Mouse (Mus musculus): ENCODE measurements around the gene Man2b2.

The Man2b2 gene

DNA sequence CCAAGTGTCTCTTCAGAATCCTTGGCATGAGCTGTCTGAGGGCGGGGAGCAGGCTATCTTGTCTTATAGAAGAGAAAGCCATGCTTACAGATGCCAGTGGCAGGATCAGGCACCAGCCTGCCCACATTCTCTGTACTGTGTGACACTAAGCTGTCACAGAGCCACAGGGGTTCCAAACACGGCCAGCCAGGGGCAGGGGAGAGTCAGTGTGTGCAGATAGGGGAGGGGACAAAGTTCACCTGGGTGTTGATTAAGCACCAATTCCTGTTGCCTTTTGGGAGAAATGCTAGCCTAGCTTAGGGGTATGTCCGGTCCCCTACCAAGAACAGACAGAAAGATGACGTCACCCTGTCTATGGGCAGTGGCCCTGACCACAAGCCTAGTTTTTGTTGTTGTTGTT lies 1.4 kb downstream of the Man2b2 start:
- no peak for DNase-seq

- DNase-seq, result no peak
Measured at GRCm38 (mm10) chr5:36822907-36823306, 7.5 kb downstream of the Man2b2 start.

DNA sequence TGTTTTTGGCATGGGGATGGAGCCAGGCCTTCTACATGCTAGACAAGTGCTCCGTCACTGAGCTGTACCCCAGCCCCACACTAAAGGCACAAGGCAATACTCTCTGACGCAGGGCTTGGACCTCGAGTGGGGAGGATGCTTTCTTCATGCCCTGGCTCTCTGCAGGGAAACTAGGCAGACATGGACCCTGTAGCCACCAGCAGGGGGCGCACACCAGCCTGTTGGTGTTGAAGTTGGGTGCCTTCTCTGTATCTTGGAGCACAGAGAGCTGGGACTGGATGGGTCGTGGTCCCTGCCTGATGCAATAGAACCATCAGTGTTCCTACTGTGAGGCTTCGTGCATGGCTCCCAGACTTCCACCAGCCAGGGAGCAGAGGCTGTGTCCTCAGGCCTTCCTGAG lies 10.3 kb downstream of the Man2b2 start:
- no peak for DNase-seq

- DNase-seq, result no peak
Measured at GRCm38 (mm10) chr5:36819742-36820141, 10.7 kb downstream of the Man2b2 start.

- no peak for DNase-seq
Measured at GRCm38 (mm10) chr5:36817738-36818137, 12.7 kb downstream of the Man2b2 start.

DNA sequence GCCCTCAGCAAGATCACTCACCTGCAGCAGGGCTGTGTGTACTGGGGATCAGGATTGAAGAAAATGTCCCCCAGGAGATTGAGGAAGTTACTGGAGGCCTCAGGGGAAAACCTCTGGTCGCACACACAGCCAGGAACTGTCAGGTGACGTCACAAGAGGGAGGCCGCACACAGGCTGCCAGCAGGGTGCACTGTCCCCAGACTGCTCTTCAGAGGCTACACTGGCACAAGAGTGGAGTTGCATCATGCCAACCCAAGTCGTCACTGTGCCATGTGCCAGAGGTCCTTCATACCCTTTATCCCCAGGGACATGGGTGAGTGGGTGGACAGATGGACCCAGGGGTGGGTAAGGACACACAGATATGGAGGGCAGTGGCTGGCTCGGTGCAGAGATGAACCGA lies 15.9 kb downstream of the Man2b2 start:
- no peak for DNase-seq

- no peak for DNase-seq
Measured at GRCm38 (mm10) chr5:36811413-36811812, 19.0 kb downstream of the Man2b2 start.

- DNase-seq, result no peak
Measured at GRCm38 (mm10) chr5:36810634-36811033, 19.8 kb downstream of the Man2b2 start.

DNA sequence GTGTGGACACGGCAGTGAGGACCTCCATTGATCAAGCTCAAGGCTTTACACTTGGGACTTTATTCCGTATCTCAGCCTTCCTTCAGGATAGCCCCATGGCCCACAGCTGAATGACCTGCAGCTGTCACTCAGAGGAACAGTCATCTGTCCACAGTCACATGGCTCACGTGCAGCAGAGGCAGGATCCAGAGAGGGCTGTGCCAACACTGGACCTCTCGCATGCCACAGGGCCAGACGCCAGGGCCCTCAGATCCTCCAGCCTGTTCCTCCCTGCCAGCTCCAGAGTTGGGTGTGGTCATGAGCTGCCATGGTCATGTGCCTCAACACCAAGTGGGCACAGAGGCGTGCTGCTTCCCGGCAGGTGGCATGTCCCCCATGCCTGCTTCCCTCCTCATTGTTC lies 21.3 kb downstream of the Man2b2 start:
- no peak for DNase-seq

DNA sequence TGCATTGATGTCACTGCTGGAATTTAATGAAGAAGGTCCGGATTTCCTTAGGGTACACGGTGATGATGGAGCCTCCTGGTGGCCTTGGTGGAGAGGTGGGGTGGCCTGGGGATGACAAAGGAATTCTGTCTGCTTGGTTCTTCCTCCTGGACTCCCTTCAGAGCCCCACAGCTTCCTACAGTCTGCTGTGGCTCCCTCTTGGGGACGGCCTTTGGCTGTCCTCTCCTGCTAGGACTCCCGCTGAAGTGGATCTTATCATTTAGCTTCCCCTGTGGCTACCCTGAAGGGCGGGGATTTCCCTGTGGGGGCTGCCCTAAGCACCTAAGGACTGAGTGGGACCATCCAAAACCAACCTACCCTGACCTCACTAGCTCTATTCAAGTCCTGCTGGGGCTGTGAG lies 23.3 kb downstream of the Man2b2 start:
- DNase-seq, result no peak

GRCm38 (mm10) chr5:36797291-36797690 lies 33.2 kb downstream of the Man2b2 start:
- DNase-seq, result no peak

DNA sequence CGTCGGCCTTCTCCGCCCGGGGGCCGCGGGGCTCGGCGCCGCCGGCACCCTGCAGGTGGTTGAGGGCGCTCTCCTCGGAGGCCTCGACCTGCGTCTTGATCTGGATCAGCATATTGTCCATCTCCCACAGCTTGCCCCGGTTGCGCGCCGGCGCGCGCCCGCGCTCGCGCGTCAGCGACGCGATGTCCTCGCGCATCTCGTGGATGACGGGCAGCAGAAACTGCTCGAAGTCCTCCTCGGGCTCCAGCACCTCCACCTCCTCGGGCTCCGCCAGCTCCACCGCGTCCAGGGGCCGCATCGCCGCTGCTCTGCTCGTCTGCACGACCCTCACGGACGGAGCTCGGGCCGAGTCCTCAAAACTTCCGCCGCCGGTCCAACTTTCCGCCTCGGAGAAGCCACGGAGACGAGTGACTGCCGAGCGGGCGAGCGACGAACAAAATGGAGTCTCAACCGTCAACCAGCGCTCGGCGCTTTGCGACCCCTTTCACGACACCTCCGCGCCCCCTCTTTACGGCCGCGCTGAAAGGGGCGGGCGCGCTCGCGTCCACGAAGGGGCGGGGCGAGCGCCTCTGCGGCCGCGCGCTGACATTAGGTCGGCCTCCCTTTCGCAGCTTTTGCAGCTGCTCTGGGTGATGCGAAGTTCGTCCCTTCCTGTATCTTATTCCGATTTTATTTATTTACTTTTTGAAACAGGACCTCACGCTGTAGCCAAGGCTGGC lies 34.0 kb downstream of the Man2b2 start, which contains the start of gene Mrfap1:
Mrfap1 (minus strand) TSS at position 477 of the 719 bp plus-strand sequence.
- DNase-seq, result peak; percentile 91

DNA sequence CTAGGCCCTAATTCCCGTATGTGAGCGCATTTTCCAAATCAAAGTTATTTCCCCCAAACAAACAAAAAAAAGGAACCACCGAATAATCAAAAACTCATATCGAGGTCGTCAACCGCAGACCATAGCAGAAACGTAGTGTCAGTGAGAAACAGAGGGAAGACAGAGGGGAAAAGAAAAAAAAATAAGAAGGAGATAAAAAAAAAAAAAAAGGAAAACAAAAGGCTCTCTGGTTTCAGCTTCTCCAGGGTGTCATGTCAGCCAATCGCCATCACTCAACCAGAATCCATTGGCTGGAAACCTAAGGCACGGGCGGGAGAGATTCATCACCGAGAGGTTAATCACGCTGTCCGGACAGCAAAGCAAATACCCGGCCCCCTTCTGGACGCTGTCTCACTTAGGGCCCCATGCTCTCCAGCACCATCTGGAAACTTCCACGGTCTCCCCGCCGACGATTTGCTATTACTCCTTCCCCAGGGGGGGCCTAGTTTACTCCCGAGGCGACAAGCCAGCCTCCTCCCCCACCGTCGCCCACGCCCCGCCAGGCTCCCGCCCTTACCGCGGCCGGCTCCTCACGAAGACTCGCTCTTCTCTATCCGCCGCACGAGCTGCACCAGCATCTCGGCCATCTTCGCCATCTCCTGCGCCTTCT lies 34.7 kb downstream of the Man2b2 start:
- peak; percentile 51 for DNase-seq

DNA sequence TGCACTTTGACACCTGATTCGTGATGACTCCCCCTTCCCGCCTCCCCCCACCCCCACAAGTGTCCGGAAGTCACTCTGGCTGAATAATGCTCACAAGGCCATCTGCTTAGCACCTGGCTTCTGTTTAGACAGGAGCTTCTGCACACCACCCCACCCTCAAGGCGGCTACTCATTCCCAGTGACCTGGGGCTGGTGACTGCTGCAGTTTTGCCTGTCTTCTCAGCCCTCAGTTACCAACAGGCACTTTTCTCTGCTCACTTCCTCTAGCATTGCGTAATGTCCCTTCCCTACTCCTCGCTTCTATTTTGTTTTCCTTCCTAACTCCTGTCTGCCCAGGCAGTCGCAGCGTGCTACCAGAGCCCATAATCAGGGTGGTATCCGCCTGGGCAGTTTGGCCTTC lies 38.6 kb downstream of the Man2b2 start:
- DNase-seq, result no peak

- DNase-seq, result no peak
Measured at GRCm38 (mm10) chr5:36786052-36786451, 44.4 kb downstream of the Man2b2 start.

DNA sequence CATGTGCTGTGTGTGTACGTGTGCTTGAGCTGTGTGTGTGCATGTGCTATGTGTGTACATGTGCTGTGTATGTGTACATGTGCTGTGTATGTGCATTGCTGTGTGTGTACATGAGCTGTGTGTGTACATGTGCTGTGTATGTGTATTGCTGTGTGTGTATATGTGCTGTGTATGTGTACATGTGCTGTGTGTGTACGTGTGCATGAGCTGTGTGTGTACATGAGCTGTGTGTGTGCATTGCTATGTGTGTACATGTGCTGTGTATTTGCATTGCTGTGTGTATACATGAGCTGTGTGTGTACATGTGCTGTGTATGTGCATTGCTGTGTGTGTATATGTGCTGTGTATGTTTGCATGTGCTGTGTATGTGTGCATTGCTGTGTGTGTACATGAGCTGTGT lies 50.9 kb downstream of the Man2b2 start:
- DNase-seq, result no peak

DNA sequence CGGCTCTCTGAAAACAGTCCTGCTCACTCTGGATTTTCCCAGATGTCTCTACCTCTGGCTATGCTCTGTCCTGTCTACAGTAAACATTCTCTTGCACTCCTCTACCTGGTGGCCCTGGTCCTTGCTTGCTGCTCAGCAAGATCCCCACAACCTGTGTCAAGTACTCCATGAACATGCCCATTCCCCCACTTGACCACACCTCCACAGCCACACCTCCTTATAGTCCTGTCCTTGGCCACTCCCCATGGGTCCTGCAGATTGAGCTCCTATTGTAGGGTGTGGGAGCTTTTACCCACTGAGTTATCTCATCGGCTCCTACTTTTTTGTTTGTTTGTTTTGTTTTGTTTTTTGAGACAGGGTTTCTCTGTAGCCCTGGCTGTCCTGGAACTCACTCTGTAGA lies 51.6 kb downstream of the Man2b2 start:
- DNase-seq, result no peak

DNA sequence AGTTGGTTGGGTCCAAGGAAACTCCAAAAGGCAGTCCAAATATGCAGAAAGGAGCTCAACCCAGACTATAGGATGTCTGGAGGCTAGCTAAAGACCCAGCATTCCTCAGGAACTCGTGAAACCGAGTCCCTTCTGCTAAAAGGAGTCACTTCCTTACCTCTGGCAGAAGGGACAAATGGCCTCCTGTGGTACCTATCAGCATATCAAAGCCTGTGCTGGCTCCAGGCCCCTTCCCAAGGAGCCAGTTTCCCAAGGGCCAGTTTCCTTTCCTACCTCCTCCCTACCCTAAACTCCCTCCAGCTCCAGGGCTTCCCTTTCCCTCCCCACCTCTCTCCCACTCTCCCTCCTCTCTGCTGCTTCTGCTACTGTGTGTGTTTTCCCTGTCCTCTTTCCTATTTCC lies 53.3 kb downstream of the Man2b2 start:
- DNase-seq, result no peak

GRCm38 (mm10) chr5:36776021-36776575 lies 54.4 kb downstream of the Man2b2 start:
- no peak for DNase-seq

DNA sequence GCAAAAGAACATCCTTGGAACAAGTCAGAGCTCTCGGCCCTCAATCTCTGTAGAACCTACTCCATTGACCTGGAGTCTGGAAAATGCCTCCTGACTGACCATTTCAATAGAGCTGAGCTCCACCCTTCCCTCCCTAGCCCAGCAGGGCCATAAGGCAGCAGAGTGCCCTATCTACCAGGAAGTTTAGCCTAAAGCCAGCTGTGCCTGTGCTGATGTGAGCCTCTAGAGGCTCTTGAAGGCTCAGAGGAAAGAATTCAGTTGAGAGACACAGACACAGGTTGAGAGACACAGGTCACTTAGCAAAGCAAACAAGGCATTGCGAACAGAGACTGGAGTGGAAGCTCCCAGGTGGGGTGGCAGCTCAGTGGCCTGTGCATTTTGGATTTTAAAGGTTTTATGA lies 55.1 kb downstream of the Man2b2 start:
- DNase-seq, result no peak

DNA sequence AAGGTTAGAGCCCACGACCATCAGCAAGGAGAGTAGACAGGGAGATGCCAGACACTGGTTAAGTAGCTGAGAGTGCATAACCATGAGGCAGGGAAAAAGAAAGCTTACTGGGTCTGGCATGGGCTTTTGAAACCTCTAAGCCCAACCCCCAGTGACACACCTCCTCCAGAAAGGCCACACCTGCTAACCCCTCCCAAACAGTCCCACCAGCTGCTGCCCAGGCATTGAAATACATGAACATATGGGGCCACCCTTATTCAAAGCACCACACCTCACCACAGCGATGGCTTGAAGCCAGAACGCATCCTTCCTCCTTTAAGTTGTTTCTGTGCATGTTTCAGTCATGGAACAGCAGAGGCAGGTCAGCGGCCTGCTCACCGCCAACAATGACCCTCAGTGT lies 57.9 kb downstream of the Man2b2 start:
- DNase-seq, result no peak

- DNase-seq, result no peak
Measured at GRCm38 (mm10) chr5:36769603-36770002, 60.9 kb downstream of the Man2b2 start.

DNA sequence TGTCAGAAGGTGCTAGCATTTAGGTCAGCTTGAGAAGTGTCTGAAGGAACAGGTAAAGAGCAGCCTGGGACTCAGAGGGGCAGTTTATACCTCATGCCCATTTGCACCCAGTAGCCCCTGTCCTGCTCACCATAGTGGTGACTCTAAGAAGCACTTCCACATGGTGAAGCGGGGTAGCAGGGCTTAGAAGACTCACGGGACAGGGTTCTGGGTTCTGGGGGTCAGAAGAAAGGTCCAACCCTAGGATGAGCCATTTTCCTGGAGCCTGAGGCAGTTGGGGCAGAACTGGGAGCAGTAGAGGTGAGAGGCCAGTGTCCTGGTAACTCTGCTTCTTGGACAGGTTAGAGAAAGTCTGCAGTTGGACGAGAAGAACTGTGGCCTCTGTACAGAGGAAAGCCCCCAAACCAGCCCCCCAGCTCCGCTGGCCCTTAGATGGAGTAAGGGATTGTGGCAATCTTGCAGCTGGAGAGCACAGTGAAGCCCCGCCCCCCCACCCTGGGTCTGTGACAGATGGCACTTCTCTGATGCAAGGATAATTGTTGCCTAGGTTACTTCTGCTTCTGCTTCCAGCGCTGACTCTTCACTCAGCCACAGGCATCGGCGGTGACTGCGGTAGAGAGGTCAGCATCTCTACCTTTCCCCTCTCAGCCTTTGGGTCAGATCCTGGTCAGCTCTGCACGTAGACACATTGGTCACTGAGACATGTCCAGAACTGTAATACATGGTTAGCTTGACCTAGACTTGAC lies 63.3 kb downstream of the Man2b2 start:
- no peak for DNase-seq

GRCm38 (mm10) chr5:36759848-36760247 lies 70.6 kb downstream of the Man2b2 start:
- no peak for DNase-seq

Measured in kidney, adult 11 months (tissue).